Mouse (Mus musculus) ovary, postnatal 36 days (tissue): ENCODE data around the gene Tbc1d20.
"Not testable (repeated sequence)": the region's sequence is repeated elsewhere in the genome, so short reads cannot be mapped to it uniquely, and the experiment has no call there.

ENCODE experiments used
- DNase-seq: peaks from one replicate; pipeline ENCODE4 v3.0.0; 2022; ENCODE audit warnings: low spot score, mixed read lengths

Gene Tbc1d20

DNA sequence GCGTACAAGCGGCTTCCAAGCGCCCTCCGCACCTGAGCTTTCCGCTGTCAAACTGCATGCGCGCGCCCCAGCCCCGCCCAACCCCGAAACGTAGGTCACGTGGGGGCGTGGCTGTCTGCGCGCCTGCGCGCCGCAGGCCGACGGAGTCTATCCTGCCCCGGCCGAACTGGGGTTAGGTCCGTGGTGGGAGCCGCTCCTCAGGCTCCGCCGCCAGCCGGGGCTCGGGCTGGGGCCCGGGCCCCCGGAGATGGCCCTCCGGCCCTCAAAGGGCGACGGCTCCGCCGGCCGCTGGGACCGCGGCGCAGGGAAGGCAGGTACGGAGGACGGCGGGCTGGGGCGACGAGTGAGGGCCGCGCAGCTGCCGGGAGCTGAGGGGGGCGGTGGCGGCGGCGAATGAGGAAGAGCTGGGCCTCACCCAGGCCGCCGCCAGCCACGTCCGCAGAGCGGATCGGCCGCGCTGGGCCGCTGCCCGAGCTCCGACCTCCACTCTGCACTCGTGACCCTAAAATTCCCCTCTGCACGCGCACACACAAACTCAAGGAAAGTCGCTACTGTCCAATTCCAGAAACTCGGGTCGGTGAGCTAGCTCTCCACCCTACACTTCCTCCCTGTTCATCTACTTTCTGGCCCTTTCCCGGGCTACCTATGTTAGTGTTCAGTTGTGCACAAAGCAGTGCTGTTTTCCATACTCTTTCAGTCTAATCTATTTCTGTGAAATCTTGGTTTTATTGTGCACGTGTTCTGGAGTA, at the start of gene Tbc1d20:
TSS of gene Tbc1d20 (plus strand) at position 102 of the 749 bp plus-strand sequence.
- peak; percentile 92 for DNase-seq

DNA sequence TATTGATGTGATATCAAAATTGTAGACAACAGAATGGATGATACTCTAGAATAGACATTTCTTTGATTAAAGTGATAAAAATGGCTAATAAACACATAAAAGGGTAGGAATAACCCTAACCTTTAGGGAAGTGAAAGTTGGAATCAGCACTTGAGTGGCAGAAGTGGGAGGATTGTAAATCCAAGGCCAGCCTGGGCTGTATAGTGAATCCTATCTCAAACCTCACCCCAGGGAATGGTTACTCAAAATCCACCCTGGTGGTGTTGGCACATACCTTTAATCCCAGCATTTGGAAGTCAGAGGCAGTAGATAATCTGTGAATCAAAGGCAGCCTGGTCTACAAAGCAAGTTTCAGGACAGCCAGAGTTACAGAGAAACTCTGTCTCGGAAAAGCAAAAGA, 46.4 kb upstream of the Tbc1d20 start:
- DNase-seq = no peak

DNA sequence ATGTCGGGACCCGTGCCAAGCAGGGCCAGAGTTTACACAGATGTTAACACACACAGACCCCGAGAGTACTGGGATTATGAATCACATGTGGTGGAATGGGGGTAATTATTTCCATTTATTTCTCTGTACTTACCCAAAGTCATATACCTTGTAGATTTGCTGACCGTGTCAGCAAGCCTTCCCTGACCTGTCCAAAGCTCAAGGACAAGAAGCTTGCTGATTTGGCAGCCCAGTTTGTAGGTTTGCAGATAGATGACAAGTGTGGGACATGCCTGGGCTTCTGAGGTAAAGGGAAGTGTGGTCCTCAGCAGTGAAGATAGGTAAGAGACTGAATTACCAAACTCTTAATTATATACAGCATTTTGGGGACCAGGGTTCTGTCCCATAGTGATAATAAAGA, 43.1 kb upstream of the Tbc1d20 start:
- no peak for DNase-seq

DNA sequence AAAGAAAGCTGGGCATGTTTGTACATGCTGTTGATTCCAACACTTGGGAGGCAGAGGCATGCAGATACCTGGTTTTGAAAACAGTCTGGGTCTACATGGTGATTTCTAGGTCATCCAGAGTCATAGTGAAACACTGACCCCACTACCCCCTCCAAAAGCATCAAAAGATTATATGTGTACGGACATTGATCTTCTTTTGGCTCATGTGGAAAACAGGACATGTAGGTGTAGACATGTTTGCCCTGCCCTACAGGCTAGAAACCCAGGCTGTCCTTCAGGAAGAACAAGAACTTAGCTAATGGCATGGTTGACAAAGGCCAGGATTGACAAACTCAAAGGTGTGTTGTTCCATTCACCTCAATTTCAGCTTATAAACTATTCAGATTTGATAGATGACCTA, 33.9 kb upstream of the Tbc1d20 start:
- no peak for DNase-seq

DNA sequence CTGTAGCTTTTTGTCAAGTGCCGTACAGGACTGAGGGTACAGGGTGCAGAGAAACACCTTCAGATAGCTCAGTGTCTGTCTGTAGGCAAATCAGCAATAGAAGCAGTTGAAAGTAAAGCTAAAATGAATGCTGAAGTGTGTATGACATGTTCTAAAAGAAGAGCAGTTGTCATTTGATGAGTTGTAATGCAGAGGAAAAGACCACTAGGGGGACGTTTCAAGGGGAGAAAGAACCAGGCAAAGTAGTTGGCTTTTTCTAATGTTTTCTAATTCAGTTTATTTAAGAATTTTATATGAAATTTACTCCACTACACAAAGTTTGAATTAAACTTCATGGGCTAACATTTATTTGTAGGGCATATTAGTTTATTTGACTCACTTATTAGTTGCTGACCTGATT, 20.0 kb upstream of the Tbc1d20 start:
- DNase-seq = no peak

DNA sequence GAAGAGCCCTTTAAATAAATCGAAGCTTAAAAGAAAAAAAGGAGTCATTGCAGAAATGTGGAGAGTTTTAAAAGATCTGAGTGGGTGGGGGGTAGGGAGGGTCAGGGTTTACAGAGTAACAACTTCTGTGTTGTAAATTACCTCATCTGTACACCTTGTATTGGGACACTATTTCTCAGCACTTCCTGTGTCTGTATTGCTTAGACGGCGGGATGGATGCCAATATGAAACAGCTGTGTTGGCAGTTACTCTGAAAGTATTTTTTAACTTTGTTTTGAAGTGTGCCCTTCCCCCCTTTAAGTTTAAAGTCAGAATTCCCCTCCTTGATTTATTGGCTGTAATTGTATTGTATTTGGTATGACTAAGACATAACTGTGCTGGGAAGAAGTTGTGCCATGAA, 12.2 kb upstream of the Tbc1d20 start:
- no peak for DNase-seq

DNA sequence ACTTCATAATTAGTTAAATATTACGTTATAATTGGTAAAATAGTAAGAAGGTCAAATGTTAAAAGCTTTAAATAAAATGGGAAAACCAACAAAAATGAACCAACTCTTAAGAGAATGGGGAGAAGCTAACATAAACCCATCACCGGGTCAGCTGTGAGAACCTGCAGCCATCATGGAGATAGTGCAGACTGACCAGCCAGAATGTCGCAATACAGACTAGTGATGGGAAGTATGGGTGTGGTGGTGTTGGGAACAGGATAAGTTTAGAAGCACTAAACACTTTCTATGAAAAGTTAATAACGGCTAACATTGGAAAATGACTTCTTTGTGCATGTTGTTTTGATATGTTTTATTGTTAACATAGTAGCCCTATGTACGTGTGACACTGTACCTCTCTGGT, 6.1 kb upstream of the Tbc1d20 start:
- no peak for DNase-seq

DNA sequence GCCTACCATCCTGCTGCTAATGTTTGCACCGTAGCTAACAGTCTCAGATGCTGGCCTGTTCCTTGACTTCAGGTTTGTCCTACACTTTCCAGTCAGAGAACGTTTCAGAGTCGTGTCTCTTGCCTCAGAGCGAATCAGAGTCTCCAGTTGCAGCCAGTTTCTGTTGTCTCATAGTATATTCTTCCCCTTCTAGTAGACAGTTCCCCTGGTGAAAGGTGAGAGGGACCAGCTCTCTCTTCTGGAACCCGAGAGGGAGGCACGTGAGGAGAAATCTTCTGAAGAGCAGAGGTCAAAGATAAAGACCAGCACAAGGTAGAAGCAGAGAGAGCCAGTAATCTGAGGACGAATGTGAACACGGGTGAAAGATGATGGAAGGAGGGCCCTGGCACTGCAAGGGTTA, 5.6 kb upstream of the Tbc1d20 start:
- DNase-seq = no peak

DNA sequence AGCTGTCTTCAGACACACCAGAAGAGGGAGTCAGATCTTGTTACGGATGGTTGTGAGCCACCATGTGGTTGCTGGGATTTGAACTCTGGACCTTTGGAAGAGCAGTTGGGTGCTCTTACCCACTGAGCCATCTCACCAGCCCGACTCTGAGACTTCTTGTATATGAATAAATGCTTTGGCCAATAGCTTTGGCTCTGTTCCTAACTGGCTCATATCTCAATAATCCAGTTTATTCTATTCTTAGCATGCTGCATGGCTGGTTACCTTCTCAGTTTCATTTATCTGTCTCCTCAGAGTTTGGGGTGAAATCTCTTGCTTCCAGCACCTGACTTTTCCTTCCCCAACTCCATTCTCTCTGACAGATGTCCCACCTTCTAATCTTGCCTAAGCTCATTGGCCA, 4.0 kb upstream of the Tbc1d20 start:
- DNase-seq = not testable (repeated sequence)

DNA sequence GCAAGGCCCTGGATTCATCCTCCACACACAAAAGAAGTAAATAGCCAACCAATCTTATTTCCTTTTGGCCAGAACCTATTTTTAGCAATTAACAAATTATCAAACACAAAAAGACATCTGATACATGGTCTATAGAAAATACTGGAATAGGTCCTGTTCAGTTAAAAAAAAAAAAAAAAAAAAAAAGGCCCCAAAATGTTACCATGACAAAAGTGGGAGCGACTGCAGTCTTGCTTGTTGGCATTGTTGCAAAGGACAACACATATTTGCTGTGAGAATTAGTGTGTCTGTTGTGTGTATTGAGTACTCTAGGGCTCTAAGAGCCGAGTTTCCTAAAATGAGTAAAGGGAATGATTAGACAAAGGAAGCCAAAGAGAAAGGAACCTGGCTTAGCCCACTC, 1.2 kb upstream of the Tbc1d20 start:
- DNase-seq = no peak

DNA sequence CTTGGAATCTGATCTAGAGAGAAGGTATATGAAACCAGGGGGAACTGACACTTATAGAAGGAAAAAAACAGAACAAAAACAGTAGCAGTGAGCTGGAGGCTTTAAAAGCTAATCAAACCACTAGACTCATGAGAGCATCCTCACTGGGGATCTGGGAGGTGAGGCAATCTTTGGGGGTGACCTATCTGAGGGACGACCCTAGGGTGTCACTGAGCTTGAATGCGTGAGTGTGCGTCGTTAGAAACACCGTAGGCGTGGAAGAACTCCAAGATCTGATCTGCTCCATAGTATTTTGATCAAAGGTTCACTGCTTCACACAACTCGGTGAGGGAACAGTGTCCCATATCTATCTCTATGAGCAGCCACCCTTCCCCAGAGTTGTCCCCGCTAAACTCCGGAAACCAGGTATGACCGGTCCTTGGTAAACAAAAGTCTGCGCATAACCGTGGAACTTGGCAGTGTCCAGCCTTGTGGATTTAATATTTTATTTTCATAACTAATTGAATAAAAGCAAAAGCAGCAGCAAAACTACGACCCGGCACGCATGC, 375 bp upstream of the Tbc1d20 start:
- no peak for DNase-seq

DNA sequence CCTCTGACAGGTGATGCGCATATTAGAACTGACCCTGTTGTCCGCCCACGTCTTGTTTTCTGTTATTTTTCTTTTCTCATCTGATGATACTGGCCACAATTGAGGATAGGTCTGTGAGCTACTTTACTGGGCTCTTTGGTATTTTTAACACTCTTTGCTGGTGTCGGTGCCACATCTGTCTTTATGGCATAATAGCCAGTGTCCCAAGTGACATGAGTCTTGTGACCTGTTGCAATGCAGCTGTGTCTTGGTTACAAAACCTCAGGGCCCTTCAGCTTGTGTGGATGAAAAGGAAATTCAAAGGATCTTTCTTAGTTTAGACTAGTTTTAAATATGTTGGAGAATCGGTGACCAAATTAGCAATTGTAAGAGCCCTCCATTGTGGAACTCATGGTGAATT, 913 bp downstream of the Tbc1d20 start:
- no peak for DNase-seq

DNA sequence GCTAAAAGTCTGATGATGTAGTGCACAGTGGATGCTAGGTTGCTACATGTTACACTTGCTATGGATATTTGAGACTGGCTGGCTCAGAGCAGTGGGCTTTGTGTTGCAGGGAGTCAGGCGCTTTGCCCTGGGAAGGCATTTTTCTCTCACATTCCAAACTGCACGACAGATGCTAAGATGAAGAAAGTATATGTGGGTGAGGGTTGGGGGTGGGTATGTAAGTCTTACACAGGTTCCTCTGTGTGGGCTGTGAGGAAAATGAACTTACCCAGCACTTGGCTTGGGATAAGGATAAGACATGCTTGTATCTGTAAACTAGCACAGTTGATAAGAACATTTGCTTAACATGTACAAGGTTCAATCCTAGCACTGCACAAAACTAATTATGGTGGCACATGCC, 9.2 kb downstream of the Tbc1d20 start:
- no peak for DNase-seq

DNA sequence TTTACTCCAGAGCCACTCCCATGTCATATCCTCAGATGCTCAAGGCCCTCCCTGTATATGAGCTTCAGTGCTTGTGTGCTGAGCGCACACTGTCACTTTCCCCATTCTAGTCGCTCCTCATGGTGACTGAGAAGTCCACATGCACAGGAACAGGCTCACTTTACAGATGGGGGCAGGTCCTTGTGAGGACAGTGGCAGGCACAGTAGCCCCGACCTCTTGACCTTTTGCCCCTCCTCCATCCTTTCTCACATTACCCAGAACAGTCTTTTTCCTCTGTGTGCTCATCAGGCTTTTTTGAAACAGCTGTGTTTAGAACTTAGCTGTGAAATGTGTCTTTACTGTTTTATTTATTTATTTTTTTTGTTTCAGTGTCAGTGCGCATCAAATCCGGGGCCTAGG, 10.2 kb downstream of the Tbc1d20 start:
- no peak for DNase-seq

DNA sequence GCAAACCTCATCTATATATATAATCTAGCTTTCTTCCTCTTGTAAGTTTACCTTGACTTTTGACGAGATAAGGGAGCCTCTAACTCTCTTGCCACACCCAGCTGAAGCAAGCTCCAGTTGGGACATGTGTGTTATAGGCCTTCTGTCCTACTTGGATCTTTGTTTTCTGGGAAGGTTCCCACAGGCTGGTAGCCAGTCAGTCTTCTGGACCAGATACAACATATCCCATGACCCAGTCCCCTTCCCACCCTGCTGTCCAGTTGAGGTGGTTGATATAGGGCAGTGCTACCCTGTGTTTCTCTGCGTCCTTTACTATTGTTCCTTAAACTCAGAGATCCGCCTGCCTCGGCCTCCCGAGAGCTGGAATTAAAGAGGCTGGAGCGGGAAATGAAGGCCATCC, 11.9 kb downstream of the Tbc1d20 start:
- DNase-seq = no peak

DNA sequence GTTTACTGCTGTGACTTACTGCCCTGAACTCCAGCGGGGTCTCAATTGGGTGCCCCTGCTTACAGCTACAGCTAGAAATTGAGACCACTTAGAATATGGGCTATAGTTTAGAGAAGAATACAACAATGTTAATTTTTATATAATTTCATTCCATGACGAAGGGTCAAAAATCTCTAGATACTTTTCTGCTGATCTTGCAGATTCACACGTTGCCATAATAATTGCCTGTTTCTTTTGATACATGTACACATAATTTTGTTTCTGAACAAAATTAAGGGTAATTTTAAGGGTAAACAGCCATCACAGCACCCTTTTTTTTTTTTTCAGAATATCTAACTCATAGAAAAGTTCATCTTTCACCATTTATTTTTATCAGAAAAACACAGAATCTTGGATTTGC, 13.6 kb downstream of the Tbc1d20 start:
- DNase-seq = no peak

DNA sequence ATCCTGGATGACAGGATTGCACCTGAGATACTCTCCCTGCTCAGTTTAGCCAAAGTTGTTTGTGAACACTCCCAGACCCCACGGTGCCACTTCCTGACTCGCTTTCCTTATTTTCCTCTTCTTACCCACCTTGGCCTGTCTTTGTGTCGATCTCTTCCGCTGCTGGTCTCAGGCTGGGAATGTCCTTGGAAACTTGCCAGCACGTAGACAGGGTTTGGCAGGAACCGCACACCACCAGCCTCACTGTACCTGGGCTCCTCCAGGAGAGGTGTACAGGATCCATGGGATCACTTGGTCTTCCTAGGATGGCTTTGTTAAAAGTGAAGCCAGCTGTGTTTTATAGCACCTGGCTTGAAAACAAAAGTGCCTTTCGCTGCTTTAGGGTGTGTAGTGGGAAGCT, 19.4 kb downstream of the Tbc1d20 start:
- no peak for DNase-seq

DNA sequence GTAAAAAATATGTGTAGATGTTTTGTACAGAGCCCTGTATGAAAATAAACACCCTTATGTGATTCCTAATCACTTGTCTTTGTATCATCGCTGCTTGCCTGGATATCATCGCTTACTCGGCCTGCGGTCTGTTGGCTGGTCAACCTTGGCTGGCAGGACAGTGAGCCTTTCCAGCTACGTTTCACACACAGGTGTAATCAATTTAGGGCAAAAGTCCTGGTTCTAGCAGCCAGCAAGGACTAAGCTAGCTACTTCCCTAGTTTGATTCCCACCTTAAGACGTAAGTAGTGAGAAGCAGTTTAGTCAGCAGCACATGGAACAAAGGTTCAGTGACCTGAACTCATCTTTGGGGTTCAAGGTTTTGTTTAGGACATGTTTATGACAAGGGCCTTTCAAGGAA, 20.3 kb downstream of the Tbc1d20 start:
- DNase-seq = no peak

DNA sequence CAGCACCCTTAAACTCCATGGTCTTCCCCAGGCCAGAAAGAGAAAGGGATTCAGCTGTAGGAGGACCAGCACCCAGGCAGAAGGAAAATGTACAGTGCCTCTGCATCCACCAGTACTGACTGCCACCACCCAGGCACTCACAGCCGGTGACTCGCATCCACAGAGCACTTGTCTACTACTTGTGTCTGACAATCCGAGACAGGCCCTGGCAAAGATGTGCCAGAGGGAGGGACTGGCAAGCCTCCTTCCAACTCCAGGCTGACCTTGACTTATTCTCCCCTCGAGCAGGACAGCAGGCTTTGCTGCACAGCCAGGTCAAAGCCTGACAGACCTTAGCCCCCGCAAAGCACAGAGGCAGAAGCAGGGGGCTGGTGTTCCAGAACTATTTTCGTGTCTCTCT, 23.4 kb downstream of the Tbc1d20 start:
- DNase-seq = no peak

DNA sequence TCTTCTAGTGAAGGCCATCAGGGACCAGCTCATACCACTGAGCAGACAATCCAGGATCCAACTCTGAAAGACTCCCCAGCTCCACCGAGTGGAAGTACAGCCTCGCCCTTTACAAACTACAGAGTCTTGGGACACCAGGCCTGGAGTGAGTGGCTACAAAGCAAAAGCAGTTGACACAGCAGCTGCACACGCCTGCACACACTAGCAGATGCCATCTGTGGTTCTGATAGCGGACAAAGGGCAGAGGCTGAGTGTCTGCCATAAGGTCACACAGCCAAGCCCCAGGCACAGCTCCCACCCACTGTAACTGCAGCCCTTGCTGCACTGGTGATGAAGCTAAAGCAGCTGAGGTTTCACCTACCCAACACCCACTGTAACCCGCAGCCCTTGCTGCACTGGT, 27.9 kb downstream of the Tbc1d20 start:
- no peak for DNase-seq

DNA sequence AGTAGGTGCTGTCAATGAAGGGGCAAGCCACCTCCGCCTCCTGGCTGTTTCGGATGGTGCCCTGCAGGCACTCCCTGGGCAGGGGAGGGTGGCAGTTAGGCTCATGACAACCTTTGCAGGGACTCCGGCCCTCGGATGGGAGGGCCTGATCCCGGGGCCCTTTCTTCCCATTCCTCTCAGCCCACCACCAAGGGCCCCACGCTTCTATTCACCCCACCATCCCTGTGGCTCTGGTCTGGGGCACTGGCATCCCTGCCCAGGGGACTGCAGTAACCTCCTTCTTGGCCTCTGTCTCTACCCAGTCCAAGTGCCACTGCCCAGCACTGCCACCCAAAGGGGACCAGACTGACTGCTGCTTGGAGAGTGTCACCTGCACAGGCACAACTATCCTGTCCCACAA, 28.6 kb downstream of the Tbc1d20 start:
- no peak for DNase-seq

DNA sequence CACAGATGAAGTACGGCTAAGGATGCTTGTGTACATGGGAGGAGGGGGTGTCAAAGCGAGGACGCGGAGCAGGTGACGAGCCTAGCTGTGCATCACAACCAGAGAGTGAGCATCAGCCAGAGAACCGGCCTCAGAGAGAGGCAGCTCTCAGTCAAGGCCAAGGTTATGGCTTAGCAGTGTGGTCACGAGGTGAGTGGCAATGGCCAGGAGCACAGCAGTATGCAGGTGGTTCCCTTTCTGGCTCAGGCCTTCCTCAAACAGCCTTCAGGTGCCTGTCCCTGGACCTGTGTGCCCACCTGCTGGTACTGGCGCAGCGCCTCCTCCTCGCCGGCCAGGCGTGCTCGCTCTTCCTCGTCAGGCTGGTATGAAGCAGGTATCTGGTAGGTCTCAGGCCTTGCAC, 30.3 kb downstream of the Tbc1d20 start:
- no peak for DNase-seq

DNA sequence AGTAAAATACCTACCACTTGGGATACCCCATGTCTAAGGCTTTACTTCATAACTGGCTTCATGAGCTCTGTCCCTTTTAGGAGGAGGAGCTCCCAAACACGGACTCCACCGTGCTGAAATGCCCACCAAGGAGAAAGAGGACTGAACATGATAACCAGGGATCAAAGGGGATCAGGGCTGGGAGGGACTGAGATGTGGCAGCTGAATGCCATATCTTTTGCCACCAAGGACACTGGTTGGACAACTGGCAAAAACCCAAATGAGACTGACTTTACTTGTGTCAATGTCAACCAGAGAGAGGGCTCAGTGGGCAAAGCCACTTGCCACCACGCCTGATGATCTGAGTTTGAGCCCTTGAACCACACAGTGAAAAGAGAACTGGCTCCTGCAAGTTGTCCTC, 31.2 kb downstream of the Tbc1d20 start:
- DNase-seq = no peak

DNA sequence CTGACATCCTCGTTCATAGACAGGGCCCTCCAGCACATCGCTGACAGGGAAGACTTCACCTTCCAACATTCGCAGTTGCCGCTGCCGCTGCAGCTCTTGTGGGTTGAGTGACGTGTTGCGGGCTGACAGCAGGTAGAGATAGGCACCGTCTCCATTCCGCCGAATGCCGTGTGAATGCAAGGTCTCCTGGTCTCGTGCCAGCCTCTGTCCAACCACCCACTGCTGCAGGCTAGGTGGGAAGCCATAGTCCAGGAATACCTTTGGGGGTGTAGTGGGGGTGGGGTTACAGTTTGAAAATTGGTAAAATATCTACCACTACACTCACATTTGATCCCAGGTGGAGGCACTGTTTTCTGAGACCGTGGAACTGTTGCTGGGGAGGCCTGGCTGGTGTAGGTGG, 32.5 kb downstream of the Tbc1d20 start:
- no peak for DNase-seq
